Mouse (Mus musculus) ES-Bruce4 (cell line): ENCODE data around the gene Clec16a. TPM values are rescaled to one million over a fixed set of nuclear protein-coding genes. Genes with fewer than 3 reads are reported as not detected.

Experiments used
- H3K27ac ChIP-seq: 2 replicates; pipeline ENCODE4 v1.5.1; 2012; ENCODE audit warnings: low read length, inconsistent platforms; ENCODE audit not compliant: insufficient read depth
- H3K27me3 ChIP-seq: 2 replicates; pipeline ENCODE4 v1.6.1; 2012; ENCODE audit warnings: mild to moderate bottlenecking, low read length, inconsistent platforms; ENCODE audit not compliant: control insufficient read depth, poor library complexity, insufficient read depth, severe bottlenecking
- H3K36me3 ChIP-seq: 2 replicates; pipeline ENCODE4 v1.6.1; 2012; ENCODE audit warnings: inconsistent platforms, mild to moderate bottlenecking, low read length, moderate library complexity; ENCODE audit not compliant: control insufficient read depth, poor library complexity, insufficient read depth, severe bottlenecking
- H3K4me1 ChIP-seq: one replicate; pipeline ENCODE4 v1.8.1; 2011; ENCODE audit warnings: low read length; ENCODE audit not compliant: control insufficient read depth, insufficient read depth
- H3K4me3 ChIP-seq: 2 replicates; pipeline ENCODE4 v1.5.1; 2011; ENCODE audit warnings: low read depth, mild to moderate bottlenecking, low read length
- H3K9ac ChIP-seq: 2 replicates; pipeline ENCODE4 v1.6.1; 2012; ENCODE audit warnings: low read depth, mild to moderate bottlenecking, inconsistent platforms; ENCODE audit not compliant: poor library complexity, severe bottlenecking
- H3K9me3 ChIP-seq: replicated peaks from 2 replicates; pipeline ENCODE4 v1.6.1; 2012; ENCODE audit warnings: mild to moderate bottlenecking, low read length, inconsistent platforms; ENCODE audit not compliant: control insufficient read depth, poor library complexity, insufficient read depth, severe bottlenecking
- CTCF ChIP-seq: IDR thresholded peaks from one replicate; pipeline ENCODE4 v1.8.1; 2011; ENCODE audit warnings: low read depth, low read length
- EP300 ChIP-seq: IDR thresholded peaks from 2 replicates; pipeline ENCODE4 v1.6.1; 2011; ENCODE audit warnings: low read depth, low read length; ENCODE audit not compliant: insufficient read depth
- POLR2A ChIP-seq: IDR thresholded peaks from one replicate; pipeline ENCODE4 v1.8.1; 2011; ENCODE audit warnings: low read length; ENCODE audit not compliant: insufficient read depth
- polyA plus RNA-seq: library from polyadenylated mRNA; stranded (reverse); fragments of >200 nt; gene quantifications from 2 replicates; pipeline ENCODE4 v1.2.4, GENCODE M21; 2011; ENCODE audit warnings: low read depth; ENCODE audit not compliant: missing spikeins, insufficient read depth, insufficient read length

The Clec16a gene
- polyA plus RNA-seq, 1 experiment = 9.5 TPM

DNA sequence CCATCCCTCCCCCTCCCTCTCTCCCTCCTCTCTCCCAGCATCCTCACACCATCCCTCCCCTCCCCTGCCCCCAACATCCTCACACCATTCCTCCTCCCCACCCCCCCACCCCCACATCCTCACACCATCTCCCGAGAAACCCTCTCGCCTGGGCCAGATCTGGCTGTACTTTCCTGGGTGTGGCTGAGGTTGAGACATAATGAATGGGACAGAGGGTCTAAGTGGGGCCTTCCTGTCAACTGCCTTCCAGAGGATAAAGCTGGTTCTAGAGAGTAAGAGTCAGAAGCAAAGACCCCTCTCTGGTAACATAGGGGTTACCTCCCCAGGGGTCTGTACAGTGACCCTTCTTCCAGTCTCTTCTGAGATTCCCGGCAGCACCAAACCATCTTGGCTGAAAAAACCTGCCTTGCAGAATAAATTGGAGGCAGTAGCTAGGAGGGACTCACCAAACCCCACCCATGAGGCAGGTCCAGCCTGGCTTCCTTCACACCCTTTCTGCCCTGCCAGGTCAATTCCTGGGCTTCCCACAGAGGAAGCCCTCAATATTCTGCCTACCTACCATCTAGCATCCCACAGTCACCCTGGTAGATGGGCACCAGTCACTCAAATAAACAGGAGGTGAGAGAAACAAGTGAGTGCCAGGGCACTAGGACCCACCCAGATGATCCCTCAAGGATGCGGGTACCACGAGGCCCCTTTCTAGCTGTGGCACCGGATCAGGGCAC is 218.6 kb downstream of the Clec16a start:
- Histone ChIP-seq H3K4me1 (no peaks in the 10 kb centered on the region), H3K4me3 (no peak overlapping the region), H3K36me3 (no peaks in the 10 kb centered on the region), H3K27me3 (no peaks in the 10 kb centered on the region), H3K9me3 (no peaks in the 10 kb centered on the region), H3K9ac (no peak overlapping the region), H3K27ac (no peak overlapping the region)
- no peak for TF ChIP-seq CTCF
- no peak for TF ChIP-seq POLR2A
- TF ChIP-seq EP300 = no peak

DNA sequence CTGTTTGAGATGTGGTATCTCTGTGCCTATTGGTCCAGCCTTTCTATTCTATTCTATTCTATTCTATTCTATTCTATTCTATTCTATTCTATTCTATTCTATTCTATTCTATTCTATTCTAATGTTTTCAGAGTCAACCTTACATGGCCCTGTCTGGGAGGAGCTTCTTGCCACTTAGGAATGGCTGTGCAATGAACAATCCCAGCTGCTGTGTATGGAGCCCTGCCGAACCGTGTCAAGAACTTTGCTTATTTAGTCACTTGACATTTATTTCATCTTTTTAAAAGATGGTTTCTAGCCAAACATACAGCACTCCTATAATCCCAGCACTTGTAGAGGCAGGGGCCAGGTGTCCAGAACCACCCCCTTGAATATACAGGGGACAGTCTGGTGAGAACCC is 219.2 kb downstream of the Clec16a start:
- Histone ChIP-seq H3K9me3 (no peaks in the 10 kb centered on the region), H3K9ac (no peak overlapping the region), H3K36me3 (no peaks in the 10 kb centered on the region), H3K4me1 (no peaks in the 10 kb centered on the region), H3K4me3 (no peak overlapping the region), H3K27me3 (no peaks in the 10 kb centered on the region), H3K27ac (no peak overlapping the region)
- TF ChIP-seq CTCF (no peak), POLR2A (no peak), EP300 (no peak)

DNA sequence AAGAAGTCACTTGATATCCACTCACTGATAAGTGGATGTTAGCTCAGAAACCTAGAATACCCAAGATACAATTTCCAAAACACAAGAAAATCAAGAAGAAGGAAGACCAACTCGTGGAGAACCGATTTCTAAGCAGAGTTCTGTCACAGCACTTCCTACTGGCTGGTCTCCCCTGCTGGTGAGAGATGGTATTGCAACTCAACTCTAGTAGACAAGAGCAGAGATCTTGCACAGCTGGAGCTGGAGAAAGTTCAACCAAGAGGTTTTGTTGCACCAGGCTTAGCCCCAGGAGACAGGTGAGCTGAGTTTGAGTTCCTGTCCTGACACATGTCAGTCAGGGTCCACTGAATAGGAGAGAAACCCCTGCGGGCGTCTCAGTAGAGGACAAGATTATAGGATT is 222.0 kb downstream of the Clec16a start:
- Histone ChIP-seq H3K27me3 (no peaks in the 10 kb centered on the region), H3K9me3 (no peaks in the 10 kb centered on the region), H3K36me3 (no peaks in the 10 kb centered on the region), H3K27ac (no peak overlapping the region), H3K9ac (no peak overlapping the region), H3K4me1 (no peaks in the 10 kb centered on the region), H3K4me3 (no peak overlapping the region)
- TF ChIP-seq CTCF (no peak), EP300 (no peak), POLR2A (no peak)

DNA sequence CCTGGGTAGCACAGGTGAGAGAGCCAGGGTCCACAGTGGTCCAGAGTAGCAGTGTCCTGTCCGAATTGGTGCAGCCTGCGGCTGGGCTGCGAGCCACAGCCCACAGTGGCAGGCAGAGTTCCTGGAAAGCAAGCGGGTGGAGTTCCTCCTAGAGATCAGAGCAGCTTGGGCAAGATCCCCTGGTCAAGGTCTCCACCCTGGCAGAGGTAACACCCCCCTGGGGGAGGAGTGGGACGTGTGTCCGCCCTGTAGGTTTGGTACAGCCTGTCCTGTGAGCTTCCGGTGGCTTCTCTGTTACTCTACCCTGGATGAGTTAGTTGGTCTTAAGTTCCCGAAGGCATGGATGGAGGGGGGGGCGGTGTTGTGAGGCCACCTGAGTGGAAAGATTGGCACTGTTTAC is 223.7 kb downstream of the Clec16a start:
- Histone ChIP-seq H3K27ac (no peak overlapping the region), H3K4me1 (no peaks in the 10 kb centered on the region), H3K27me3 (no peaks in the 10 kb centered on the region), H3K9ac (no peak overlapping the region), H3K36me3 (no peaks in the 10 kb centered on the region), H3K4me3 (no peak overlapping the region), H3K9me3 (no peaks in the 10 kb centered on the region)
- TF ChIP-seq EP300 (no peak), CTCF (no peak), POLR2A (no peak)

DNA sequence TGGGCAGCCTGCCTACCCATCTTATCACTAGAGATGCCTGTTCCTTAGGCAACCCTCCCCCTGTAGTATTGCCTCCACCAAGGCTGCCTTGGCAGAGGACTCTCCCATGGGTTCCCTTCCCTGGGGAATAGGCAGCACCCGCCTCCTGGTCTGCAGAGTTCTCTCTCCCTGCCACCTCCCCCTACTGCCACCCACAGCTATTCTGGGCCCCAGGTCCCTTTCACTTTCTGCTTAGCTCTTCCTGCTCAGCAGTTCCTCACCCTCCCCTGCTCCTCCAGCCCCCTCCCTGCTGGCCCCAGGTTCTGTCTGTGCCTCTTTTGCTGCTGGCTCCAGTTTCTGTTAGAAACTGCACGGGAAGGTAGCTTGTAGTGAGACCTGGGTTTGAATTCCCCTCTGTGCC is 224.5 kb downstream of the Clec16a start:
- Histone ChIP-seq H3K4me3 (no peak overlapping the region), H3K4me1 (no peaks in the 10 kb centered on the region), H3K9ac (no peak overlapping the region), H3K27ac (no peak overlapping the region), H3K9me3 (no peaks in the 10 kb centered on the region), H3K27me3 (no peaks in the 10 kb centered on the region), H3K36me3 (no peaks in the 10 kb centered on the region)
- TF ChIP-seq EP300 = no peak
- no peak for TF ChIP-seq POLR2A
- TF ChIP-seq CTCF = no peak

DNA sequence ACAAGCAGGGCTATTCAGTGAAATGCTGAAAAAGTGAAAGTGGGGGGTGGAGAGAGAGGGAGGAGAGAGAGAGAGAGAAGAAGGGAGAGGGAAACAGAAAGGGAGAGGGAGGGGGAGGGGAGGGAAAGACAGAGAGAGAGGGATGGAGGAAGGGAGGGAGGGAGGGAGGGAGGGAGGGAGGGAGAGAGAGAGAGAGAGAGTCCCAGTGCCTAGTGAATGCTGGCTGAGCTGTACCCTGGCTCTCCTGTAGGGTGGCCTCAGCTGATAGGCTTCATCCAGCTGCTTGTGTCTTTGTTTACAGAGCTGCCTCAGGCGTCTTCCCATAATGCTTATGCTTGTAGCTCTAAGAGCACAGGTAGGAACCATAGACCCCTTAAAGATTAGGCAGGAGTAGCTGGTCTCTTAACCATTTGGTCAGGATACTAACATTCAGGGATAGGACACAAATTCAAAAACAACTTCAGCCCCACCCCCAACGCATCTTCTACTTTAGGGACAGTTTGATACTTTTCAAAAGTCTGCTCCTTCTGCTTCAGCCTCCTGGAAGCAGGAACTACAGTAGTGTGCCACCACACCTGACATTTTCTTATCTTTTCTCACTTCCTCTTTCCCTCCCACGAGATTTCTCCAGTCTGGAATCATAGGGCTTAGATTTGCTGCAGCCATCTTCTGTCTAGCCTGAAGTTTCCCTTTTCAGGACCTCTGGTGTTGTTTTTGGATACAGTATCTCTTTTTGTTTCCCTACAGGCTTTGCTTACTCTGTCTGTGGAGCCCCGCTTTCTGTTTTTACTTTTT is 225.6 kb downstream of the Clec16a start:
- no peaks in the 10 kb centered on the region for H3K27me3 ChIP-seq
- TF ChIP-seq CTCF (no peak), EP300 (no peak), POLR2A (no peak)
- H3K4me1 ChIP-seq = no peaks in the 10 kb centered on the region

More for the DNA sequence above, 225.6 kb downstream of the Clec16a start:
- Histone ChIP-seq H3K27ac (no peak overlapping the region), H3K9ac (no peak overlapping the region), H3K9me3 (no peaks in the 10 kb centered on the region), H3K4me3 (no peak overlapping the region), H3K36me3 (no peaks in the 10 kb centered on the region)
